Mouse (Mus musculus) thymus, postnatal 14 days (tissue): ENCODE measurements around the gene Rbms3.

ENCODE experiments used
- DNase-seq: peaks from one replicate; pipeline ENCODE4 v3.0.0; 2021

The Rbms3 gene

GRCm38 (mm10) chr9:116809260-116809659 lies 820.5 kb downstream of the Rbms3 start:
- DNase-seq, result no peak

GRCm38 (mm10) chr9:116808401-116808800 lies 821.3 kb downstream of the Rbms3 start:
- DNase-seq, result no peak

GRCm38 (mm10) chr9:116807166-116808081 lies 822.3 kb downstream of the Rbms3 start:
- DNase-seq, result no peak

- no peak for DNase-seq
These were observed 826.4 kb downstream of the Rbms3 start for GRCm38 (mm10) chr9:116803292-116803731.

GRCm38 (mm10) chr9:116802602-116803001 lies 827.1 kb downstream of the Rbms3 start:
- DNase-seq, result no peak

GRCm38 (mm10) chr9:116795240-116795955 lies 834.3 kb downstream of the Rbms3 start:
- no peak for DNase-seq

- no peak for DNase-seq
These were observed 837.9 kb downstream of the Rbms3 start for GRCm38 (mm10) chr9:116791850-116792249.

- DNase-seq, result no peak
These were observed 843.3 kb downstream of the Rbms3 start for GRCm38 (mm10) chr9:116786136-116787046.

- DNase-seq, result no peak
These were observed 857.9 kb downstream of the Rbms3 start for GRCm38 (mm10) chr9:116771820-116772219.

- no peak for DNase-seq
These were observed 860.2 kb downstream of the Rbms3 start for GRCm38 (mm10) chr9:116769358-116770054.

GRCm38 (mm10) chr9:116762395-116763025 lies 867.2 kb downstream of the Rbms3 start:
- DNase-seq, result no peak

- no peak for DNase-seq
These were observed 880.7 kb downstream of the Rbms3 start for GRCm38 (mm10) chr9:116748857-116749584.

- no peak for DNase-seq
These were observed 881.4 kb downstream of the Rbms3 start for GRCm38 (mm10) chr9:116748346-116748745.

GRCm38 (mm10) chr9:116746871-116747270 lies 882.8 kb downstream of the Rbms3 start:
- DNase-seq, result no peak

GRCm38 (mm10) chr9:116737786-116738185 lies 891.9 kb downstream of the Rbms3 start:
- no peak for DNase-seq

GRCm38 (mm10) chr9:116729172-116729571 lies 900.5 kb downstream of the Rbms3 start:
- no peak for DNase-seq

- DNase-seq, result no peak
These were observed 901.1 kb downstream of the Rbms3 start for GRCm38 (mm10) chr9:116728655-116729054.

GRCm38 (mm10) chr9:116728093-116728492 lies 901.6 kb downstream of the Rbms3 start:
- no peak for DNase-seq

GRCm38 (mm10) chr9:116724581-116724980 lies 905.1 kb downstream of the Rbms3 start:
- no peak for DNase-seq

GRCm38 (mm10) chr9:116703119-116703518 lies 926.6 kb downstream of the Rbms3 start:
- no peak for DNase-seq

- no peak for DNase-seq
These were observed 927.1 kb downstream of the Rbms3 start for GRCm38 (mm10) chr9:116702611-116703010.
